Mouse (Mus musculus): ENCODE data around the gene Acyp1.
A peak's percentile ranks its signal among the peaks of the same experiment; 100 is the strongest.

Gene Acyp1

DNA sequence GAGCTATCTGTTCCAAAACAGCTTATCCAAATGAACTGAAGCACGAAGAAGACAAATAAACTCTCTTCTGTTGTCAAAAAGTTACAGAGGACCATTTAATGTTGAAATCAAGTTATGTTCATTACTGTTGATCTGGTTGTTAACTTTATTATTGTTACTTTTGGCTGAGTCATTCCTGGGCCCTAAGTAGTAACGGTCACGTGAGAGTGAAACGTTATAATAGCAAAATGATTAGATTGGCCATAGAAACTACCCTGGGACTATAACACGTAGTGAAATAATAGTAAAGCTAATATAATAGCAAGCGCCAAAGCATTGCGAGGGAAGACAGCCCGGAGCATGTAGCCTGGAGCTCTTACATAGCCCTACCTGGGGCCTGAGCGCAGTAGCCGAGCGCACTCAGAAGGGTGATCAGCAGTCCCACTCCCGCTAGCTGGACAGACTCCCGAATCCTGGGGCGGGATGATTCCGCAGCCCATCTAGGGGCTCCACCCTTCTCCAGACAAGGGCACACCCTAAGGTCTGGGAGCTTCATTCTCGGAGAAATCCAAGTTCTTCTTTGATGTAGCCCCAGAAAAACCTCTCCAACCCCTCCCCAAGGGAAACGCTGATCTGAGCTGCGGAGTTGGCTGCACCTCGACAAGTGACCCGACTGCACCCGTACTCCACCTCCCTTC lies at the start of gene Acyp1:
Gene Acyp1 (minus strand): TSS at position 630 of the 677 bp plus-strand sequence.
- peak; percentile 50 to 66 for DNase-seq

GRCm38 (mm10) chr12:85337567-85338311 lies 49.5 kb upstream of the Acyp1 start:
- DNase-seq: no peak

DNA sequence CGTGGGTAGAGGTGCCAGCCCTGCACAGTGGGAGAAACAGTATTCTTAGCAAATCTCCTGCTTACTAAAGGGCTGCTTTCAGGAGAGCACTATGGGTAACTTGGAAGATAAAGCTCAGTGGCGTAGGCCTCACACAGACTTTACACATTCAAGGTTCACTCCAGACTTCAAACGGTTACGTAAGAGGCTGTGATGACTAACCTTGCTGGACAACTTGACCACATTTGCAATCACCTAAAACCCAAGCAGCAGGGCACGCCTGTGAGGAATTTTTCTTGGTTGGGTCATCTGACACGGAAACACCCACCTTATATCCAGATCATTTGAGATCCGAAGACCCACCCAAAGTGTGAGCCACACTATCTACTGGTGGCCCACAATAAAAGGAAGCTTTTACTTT lies 41.9 kb upstream of the Acyp1 start:
- no peak for DNase-seq

DNA sequence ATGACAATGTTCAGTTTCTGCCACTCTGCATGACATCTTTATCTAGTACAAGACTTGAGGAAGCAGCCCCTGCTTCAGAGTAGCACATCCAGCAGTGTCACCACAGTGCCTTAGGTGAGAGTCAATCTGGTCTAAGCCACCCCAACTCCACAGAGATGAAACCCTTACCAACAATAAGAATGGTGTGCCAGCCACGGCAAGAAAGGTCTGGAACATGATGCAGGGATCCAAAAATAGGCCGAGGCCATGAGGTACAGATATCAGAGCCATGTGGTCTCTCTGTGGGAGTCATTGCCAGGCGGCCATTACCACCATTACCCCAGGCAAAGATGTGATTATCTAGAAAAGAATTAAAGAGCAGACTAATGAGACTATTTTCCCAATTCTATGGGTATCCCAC lies 20.4 kb upstream of the Acyp1 start:
- DNase-seq: no peak

DNA sequence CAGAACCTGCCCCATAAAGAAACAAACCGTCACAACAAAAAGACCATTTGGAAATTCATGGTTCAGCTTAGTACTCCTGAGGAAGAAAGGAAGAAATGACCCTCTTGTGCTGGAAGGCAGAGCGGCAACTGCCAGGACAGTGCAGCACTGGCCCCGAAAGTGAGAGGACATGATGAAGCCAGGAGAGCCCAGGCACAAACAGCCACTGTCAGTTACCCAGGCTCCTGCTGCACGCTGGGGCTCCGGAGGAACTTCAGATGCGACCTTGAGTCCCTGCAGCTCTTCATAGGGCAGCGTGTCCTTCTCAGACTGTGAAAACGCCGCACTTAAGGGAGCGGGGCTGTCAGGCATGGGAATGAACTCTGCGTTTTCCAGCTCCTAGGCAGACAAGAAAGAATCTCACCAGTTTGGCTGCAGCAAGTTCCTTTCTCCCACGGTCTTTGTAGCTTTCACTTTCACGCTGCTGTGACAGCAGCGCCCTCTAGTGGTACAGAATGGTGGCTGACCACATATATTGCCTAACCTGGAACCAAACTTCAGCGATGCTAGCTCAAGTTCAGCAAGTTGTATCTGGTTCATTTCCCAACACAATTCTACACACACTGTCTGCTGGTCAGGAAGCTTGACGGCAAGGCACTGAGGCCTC lies 17.1 kb upstream of the Acyp1 start:
- DNase-seq: peak; percentile 89 to 92

DNA sequence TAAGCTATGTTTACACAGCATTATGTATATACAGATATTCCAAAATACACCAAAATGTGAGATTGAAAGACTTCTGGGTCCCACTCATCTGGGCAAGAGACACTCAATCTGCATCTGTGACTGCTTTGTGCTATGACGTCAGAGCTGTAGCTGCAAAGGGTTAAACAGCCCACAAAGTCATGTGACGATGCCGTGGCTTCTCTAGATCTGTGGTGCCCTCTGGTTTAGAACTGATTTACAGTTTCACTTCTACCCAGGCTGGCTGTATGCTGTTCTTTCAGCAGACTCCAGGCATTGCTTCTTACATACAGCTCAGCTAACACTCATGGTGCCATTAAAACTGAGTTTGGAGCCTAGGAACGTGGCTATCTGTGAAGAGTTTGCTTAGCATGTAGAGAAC lies 16.5 kb upstream of the Acyp1 start:
- DNase-seq: no peak

- no peak for DNase-seq
Observed at GRCm38 (mm10) chr12:85303256-85303655, 15.0 kb upstream of the Acyp1 start.

DNA sequence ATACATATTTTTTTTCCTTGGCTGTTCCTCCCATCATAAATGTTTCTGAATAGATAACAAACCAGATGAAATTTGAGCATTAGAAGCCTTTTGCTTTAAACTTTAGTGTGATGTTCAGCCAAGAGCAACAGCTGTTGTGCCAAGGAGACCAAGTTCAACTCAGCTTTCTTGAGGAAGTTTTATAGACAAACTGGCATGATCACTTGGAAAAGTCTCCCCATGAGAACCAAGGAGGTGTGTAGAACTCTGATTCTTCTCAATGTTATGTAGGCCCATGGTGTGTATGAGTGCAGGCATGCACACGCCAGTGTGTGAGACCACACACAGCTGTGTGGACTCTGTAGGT lies 10.6 kb upstream of the Acyp1 start:
- DNase-seq: peak; percentile 36 to 40

- peak; percentile 33 to 47 for DNase-seq
Observed at GRCm38 (mm10) chr12:85298127-85298834, 10.0 kb upstream of the Acyp1 start.

GRCm38 (mm10) chr12:85297345-85297997 lies 9.2 kb upstream of the Acyp1 start:
- DNase-seq: no peak

GRCm38 (mm10) chr12:85296915-85297314 lies 8.7 kb upstream of the Acyp1 start:
- DNase-seq: no peak

DNA sequence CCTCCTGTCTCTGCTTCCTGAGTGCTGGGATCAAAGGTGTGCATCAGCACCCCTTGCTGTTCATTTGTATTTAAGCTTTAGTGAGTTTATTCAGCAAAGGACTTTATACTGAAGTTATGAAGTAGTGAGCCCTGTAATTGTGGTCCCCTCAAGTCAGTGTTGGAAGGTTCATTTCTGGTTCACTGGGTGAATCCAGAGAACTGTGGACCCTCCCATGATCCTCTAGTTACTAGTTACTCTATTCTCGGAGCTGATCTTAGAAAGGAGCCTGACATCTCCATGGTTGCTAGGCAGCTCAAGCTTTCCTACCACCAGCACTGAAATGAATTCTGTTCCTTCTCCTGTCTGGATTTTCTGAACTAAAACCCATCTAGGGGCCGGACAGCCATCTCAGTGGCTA lies 7.3 kb upstream of the Acyp1 start:
- DNase-seq: no peak

DNA sequence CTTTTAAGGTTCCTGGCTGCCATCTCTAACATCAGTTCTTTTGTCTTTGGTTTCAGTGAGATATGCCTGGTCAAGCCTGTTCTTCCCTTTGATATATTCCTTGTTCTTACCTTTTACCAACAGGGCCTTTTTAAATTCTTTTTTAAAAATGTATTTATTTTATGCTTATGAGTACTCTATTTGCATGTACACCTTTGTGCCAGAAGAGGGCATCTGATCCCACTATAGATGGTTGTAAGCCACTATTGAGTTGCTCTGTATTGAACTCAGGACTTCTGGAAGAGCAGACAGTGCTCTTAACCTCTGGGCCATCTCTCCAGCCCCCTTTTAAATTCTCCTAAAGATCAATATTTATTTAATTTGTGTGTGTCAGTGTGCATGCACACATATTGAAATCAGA lies 4.7 kb upstream of the Acyp1 start:
- no peak for DNase-seq

GRCm38 (mm10) chr12:85292288-85292687 lies 4.0 kb upstream of the Acyp1 start:
- no peak for DNase-seq

GRCm38 (mm10) chr12:85291541-85291940 lies 3.3 kb upstream of the Acyp1 start:
- DNase-seq: no peak

- peak; percentile 27 to 54 for DNase-seq
Observed at GRCm38 (mm10) chr12:85290633-85291032, 2.4 kb upstream of the Acyp1 start.

GRCm38 (mm10) chr12:85289157-85290000 lies 1.1 kb upstream of the Acyp1 start:
- peak; percentile 59 to 71 for DNase-seq

DNA sequence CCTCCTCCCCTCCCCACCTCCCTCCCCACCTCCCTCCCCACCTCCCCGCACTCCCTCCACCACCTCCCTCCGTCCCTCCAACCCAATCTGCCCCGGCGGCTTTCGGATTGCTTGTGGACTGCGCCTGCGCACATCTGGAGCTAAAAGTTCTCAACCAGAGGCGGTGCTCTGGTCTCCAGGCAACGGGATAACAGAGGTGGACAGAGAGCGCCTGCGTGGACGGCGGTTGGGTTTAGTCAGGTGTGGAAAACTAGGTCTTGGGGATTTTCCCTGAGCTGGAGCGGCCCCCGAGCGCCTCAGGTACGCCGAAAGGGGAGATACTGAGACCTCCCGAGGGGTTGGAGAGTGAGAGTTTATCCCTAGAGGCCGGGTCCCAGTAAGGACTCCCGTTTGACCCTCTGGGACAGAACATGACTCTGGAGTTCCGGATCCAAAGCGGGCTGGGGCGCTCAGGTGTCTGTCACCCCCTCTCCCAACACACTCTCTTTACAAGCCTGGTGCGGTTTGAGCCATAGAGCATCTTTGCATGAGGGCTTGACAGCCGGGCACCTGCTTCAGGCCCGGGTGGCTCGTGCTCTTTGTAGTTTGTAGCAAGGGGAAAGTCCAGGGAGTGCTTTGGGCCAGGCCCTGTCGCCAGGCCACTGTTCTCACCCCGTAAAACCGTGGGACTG lies 383 bp upstream of the Acyp1 start, which contains the start of gene Zc2hc1c:
Gene Zc2hc1c (plus strand): TSS at position 106 of the 671 bp plus-strand sequence.
- DNase-seq: peak; percentile 93 to 96

DNA sequence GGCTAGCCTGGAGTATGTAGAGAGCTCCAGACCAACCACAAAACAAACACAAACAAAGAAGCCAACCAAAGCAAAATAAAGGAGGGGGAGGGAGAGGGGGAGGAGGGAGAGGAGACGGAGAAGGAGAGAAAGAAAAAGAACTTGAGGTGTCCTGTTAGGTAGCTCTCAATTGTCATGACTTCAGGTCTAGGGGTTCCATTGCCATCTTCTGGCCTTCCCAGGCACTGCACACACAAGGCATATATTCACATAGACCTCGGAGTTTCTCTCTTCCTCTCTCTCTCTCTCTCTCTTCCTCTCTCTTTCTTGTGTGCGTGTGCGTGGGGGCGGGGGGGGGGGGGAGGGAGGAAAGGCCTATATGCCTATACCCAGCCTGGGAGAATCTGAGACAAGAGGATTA lies 1.3 kb downstream of the Acyp1 start:
- peak; percentile 71 to 73 for DNase-seq

GRCm38 (mm10) chr12:85284996-85285395 lies 3.2 kb downstream of the Acyp1 start:
- no peak for DNase-seq

- no peak for DNase-seq
Observed at GRCm38 (mm10) chr12:85284331-85284730, 3.9 kb downstream of the Acyp1 start.
